Comparison of ENCODE assay signal across 17 mouse cellular contexts in the genomic region with DNA sequence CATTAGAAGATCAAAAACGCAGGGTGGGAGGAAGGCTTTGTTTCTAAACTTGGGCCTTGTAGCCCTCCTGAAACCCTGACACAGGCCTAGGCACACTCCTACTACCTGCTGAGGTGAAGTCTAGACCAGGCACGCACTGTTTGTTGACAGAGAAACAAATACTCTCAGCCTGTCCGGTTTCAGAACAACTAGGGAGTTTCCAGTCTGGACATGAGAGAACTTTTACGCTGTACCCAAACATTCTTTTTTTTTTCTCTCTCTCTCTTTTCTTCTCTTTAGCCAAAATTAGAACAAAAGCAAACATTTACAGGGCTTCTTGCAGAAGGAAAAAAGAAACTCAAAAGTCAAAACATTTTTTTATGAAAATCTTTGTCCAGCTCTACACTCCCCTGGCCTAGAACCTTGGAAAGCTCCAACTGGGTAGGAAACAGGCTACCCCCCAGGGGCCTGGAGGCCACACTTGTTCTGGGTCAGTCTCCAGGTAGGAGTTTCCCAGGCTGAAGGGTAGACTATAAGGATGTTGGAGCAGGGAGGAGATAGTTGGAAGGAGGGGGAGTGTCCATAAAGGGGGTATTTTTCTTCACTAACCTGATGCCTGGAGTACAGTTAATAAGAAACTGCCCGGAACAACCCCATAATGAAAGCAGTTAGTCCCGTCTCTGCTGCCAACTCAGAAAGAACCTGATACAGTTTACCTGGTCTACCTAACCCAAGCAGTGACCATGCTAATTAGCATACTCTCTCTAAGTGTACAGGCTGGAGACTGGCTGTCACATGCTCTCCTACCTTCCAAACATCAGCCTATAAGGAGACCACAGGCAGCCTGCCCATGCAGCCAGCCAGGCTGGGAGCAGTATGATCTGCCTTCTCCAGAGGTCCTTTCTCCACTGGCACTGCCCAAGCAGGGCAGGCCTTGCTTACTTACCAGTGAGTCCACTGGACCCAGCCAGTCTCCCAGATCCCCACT.
DNase-seq lines count a peak whose midpoint lies in the region; ATAC-seq lines count a peak whose summit lies in the region.
"Had no signal": no experiment of that assay in that cellular context is flagged by ENCODE, and none has a peak within 500 bp of the region (broad histone marks: within the 10 kb centered on the region; RNA-seq: fewer than 3 reads in every experiment).

No protein-coding gene starts in this region.

- no peaks in the 10 kb centered on the region for H3K9me3 ChIP-seq in heart, embryonic 16.5 days (replicated peaks; ENCODE audit: control insufficient read depth, low read length)
- H3K9me3 ChIP-seq in kidney, embryonic 15.5 days (replicated peaks): no peaks in the 10 kb centered on the region
- no peaks in the 10 kb centered on the region for H3K9me3 ChIP-seq in limb, embryonic 10.5 days (replicated peaks)
- H3K9me3 ChIP-seq: liver, embryonic 12.5 days; midbrain, embryonic 15.5 days; neural tube, embryonic 13.5 days had no signal

- no peak overlapping the region for H3K9ac ChIP-seq in heart, embryonic 16.5 days (ENCODE audit: low read length)
- H3K9ac ChIP-seq in kidney, embryonic 15.5 days: no peak overlapping the region
- H3K9ac ChIP-seq: liver, embryonic 12.5 days; midbrain, embryonic 15.5 days; neural tube, embryonic 13.5 days had no signal

- no peak overlapping the region for H3K4me2 ChIP-seq in heart, embryonic 16.5 days (ENCODE audit: low read depth, low read length)
- H3K4me2 ChIP-seq in kidney, embryonic 15.5 days: no peak overlapping the region
- H3K4me2 ChIP-seq: liver, embryonic 12.5 days; midbrain, embryonic 15.5 days; neural tube, embryonic 13.5 days had no signal

- WGBS in heart, embryonic 16.5 days: 83% methylated on average over 6 of the region's 6 CpGs
- 53% methylated on average over 6 of the region's 6 CpGs for WGBS in kidney, embryonic 15.5 days
- 84% methylated on average over 6 of the region's 6 CpGs for WGBS in limb, embryonic 10.5 days

- no peak for DNase-seq in heart, postnatal 14 days
- DNase-seq in urinary bladder, adult 18-20 months (ENCODE audit: low spot score in 2 of 2): peak; percentile 12 to 18
- DNase-seq in urinary bladder, postnatal 10 days (ENCODE audit: low spot score): no peak
- DNase-seq in right cerebral cortex, postnatal 10 days (ENCODE audit: low spot score in 2 of 2): no peak
- DNase-seq in limb, embryonic 10.5 days (ENCODE audit: low spot score): no peak
- DNase-seq in layer of hippocampus, postnatal 25 days (ENCODE audit: extremely low spot score in 1 of 2, low spot score in 1 of 2): no peak
- DNase-seq: cerebellum, adult 9-10 months; gastrocnemius, postnatal 36 days; lung, postnatal 14 days; thymus, postnatal 36 days had no signal

- H3K27me3 ChIP-seq in heart, embryonic 16.5 days (ENCODE audit: control insufficient read depth, insufficient read depth, low read length): no peaks in the 10 kb centered on the region
- H3K27me3 ChIP-seq in kidney, embryonic 15.5 days: no peaks in the 10 kb centered on the region
- no peaks in the 10 kb centered on the region for H3K27me3 ChIP-seq in limb, embryonic 10.5 days (ENCODE audit: low read depth, poor library complexity, severe bottlenecking)
- H3K27me3 ChIP-seq: liver, embryonic 12.5 days; midbrain, embryonic 15.5 days; neural tube, embryonic 13.5 days had no signal

- peaks cover 10% of the 10 kb centered on the region for H3K4me1 ChIP-seq in heart, embryonic 16.5 days (ENCODE audit: control insufficient read depth, insufficient read depth, low read length)
- peaks cover 49% of the 10 kb centered on the region for H3K4me1 ChIP-seq in kidney, embryonic 15.5 days
- no peaks in the 10 kb centered on the region; the same call in 1 of the 2 replicates for H3K4me1 ChIP-seq in limb, embryonic 10.5 days
- H3K4me1 ChIP-seq: liver, embryonic 12.5 days; midbrain, embryonic 15.5 days had no signal

- no peak for ATAC-seq in heart, embryonic 16.5 days (replicated peaks; ENCODE audit: extremely low read depth, insufficient read depth, low FRiP score)
- ATAC-seq in kidney, embryonic 15.5 days (replicated peaks; ENCODE audit: low FRiP score): peak; percentile 95
- ATAC-seq: forebrain, embryonic 16.5 days; intestine, postnatal 0 days; liver, embryonic 12.5 days; midbrain, embryonic 15.5 days had no signal

- H3K4me3 ChIP-seq in heart, embryonic 16.5 days (ENCODE audit: low read length): no peak overlapping the region
- no peak overlapping the region for H3K4me3 ChIP-seq in kidney, embryonic 15.5 days (replicated peaks)
- no peak overlapping the region for H3K4me3 ChIP-seq in limb, embryonic 10.5 days
- H3K4me3 ChIP-seq: liver, embryonic 12.5 days; midbrain, embryonic 15.5 days; neural tube, embryonic 13.5 days had no signal

- intact Hi-C loops in heart, postnatal 14 days (cut with DNase I): no loop called here

- peak overlapping the region; percentile 36; the same call in 1 of the 2 replicates for H3K27ac ChIP-seq in heart, embryonic 16.5 days (ENCODE audit: low read length)
- peak overlapping the region; percentile 82 for H3K27ac ChIP-seq in kidney, embryonic 15.5 days
- H3K27ac ChIP-seq in limb, embryonic 10.5 days: no peak overlapping the region
- H3K27ac ChIP-seq: liver, embryonic 12.5 days; midbrain, embryonic 15.5 days; neural tube, embryonic 13.5 days had no signal

- no peaks in the 10 kb centered on the region for H3K36me3 ChIP-seq in heart, embryonic 16.5 days (ENCODE audit: control insufficient read depth, insufficient read depth)
- H3K36me3 ChIP-seq in kidney, embryonic 15.5 days: no peaks in the 10 kb centered on the region
- H3K36me3 ChIP-seq in limb, embryonic 10.5 days: no peaks in the 10 kb centered on the region
- H3K36me3 ChIP-seq: liver, embryonic 12.5 days; midbrain, embryonic 15.5 days; neural tube, embryonic 13.5 days had no signal

Comparison
In these comparisons a context has a peak if more than half of its experiments do, and no peak if none do; other contexts are left out.
1. DNase-seq: peak in urinary bladder, adult 18-20 months (2 of 2); none in heart, postnatal 14 days (0 of 2), urinary bladder, postnatal 10 days (single experiment), right cerebral cortex, postnatal 10 days (0 of 2), limb, embryonic 10.5 days (single experiment) and layer of hippocampus, postnatal 25 days (0 of 2).